Mouse (Mus musculus) retina, postnatal 7 days (tissue): ENCODE results near the gene Socs4.

Source experiments
- DNase-seq: peaks from one replicate; pipeline ENCODE4 v3.0.0-alpha.2; 2012; ENCODE audit warnings: low read depth, low spot score

Socs4 gene

GRCm38 (mm10) chr14:47340231-47340925 is 63.6 kb downstream of the Socs4 start:
- DNase-seq: no peak

DNA sequence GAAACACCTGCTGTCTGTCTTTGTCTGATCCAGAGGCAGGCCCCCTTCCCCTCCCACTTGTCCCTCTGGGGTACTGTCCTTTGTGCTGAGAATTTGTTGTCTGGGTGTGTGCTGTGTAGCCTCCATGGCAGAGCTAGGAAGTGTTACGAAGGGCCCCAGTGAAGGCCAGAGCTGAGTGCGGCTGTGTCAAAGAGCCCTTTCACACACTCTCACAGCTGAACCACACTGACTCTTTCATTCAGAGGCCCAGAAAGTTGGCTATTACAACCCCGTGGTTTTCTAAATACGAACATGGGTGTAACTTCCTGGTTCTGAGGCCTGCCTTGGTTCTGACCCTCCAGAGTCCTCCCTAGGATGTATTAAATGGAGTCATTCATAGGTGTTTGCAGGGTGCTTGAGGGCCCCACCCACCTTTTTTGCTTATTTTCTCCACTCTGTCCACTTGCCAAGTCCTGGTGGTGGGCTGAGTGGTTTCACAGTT is 65.1 kb downstream of the Socs4 start:
- DNase-seq: no peak
